Mouse (Mus musculus): Measurements from ENCODE around the gene Haspin.

The Haspin gene

DNA sequence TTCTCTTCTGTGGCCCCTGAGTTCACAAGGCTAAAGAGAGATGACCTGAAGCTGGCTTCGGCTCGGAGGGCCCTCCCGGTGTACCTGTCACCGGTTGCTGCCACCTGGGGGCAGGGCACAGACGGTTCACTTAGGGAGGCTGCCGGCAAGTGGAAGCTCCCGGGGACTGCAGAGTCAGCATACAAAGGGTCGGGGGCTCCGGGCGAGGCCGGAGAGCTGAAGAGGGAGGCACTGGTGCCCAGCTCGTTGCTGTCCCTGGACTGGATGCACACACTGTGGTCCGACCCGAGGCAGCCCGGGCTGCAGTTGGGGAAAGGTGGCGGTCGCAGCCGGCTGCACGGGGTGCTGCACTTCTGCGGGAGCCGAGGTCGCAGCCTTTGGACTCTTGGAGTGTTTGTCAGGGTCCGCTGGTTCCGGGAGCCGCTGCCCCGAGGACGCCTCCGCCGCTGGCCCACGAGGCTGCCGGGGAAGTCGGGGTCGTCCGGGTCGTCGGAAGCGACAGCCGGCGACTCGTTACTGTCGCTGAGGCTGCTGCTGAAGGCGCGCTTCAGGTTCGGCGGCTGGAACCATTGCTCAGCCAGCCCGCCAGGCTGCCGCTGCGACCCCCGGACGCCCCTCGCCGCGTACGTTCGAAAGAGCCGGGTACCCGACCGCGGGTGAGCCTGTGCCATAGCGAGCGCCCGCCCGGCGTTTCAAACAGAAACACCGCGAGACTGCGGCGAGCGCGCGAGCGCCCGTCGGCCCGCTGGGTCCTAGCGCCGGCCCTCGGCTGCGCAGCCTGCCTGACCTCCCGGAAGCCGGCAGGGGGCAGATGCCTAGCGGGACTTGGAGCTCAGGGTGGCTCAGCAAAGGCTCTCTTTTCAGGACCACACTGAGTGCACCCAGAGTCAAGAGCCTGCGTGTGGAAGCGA lies at the start of gene Haspin:
Haspin (minus strand) TSS at position 704 of the 911 bp plus-strand sequence.
- DNase-seq = peak; percentile 91

- no peak for DNase-seq
Measured at GRCm38 (mm10) chr11:73187231-73187630, 49.1 kb upstream of the Haspin start.

GRCm38 (mm10) chr11:73185872-73186615 lies 48.0 kb upstream of the Haspin start:
- no peak for DNase-seq

DNA sequence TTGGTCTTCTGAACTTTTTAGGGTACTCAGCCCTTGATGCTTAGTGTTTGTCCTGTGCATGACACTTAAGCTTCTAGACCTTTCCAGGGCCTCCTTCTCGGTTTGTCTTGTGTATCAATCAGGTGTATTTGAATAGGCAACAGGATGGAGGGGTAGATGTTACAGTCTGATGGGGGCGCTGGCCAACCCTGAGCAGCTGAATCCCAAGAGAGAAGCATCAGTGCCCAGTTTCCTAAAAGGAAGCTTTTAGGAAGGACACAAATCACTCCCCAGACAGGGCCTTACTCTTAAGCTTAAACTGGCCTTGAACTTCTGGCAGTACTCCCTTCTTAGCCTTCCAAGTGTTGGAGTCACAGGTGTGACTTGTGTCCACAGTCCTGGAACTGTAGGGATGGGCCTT lies 39.8 kb upstream of the Haspin start:
- DNase-seq = no peak

GRCm38 (mm10) chr11:73177509-73177875 lies 39.4 kb upstream of the Haspin start:
- peak; percentile 56 for DNase-seq

DNA sequence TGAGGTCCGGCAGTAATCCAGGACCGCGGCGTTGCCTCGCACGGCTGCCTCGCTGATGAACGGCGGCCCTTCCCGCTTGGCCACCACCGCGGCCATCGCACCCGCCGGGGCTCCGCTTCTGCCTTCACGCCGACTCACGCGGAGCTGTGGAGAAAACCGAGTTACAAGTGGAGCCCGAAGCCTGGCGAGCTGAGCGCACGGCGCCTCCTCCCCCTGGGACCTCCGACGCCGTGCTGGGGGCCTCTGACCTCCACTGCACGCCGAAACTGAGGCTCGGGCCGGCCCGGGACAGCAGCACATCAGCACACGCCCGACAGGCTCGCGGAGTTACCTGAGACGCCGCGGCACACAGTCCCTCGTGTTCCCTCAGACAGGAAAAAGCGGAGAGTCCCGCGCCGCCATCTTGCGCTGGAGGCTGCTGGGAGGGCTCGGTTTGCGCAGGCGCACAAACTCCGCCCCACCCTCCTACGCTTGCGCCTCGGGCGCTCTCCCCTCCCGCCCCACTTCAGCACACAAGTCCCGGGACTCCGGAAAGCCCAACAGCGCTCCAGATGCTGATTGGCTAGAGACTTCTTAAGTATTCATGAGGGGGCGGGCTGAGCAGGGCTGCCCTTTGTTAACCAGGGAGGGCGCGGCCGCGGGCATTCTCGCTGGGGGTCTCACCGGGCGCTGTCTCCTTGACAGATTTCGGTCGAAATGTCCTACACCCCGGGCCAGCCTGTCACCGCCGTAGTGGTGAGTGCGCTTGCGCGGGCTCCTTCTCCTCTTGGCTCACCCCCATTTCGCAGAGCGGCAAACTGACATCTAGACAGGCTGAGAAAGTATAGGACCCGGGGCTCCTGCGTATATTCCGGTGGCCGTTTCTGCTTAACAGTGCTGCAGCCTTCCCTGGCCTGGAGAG lies 38.8 kb upstream of the Haspin start, which contains the start of the genes Emc6 and Tax1bp3:
Emc6 (minus strand) TSS at position 430 of the 901 bp plus-strand sequence.
Tax1bp3 (plus strand) TSS at position 476 of the 901 bp plus-strand sequence.
- DNase-seq = peak; percentile 95

DNA sequence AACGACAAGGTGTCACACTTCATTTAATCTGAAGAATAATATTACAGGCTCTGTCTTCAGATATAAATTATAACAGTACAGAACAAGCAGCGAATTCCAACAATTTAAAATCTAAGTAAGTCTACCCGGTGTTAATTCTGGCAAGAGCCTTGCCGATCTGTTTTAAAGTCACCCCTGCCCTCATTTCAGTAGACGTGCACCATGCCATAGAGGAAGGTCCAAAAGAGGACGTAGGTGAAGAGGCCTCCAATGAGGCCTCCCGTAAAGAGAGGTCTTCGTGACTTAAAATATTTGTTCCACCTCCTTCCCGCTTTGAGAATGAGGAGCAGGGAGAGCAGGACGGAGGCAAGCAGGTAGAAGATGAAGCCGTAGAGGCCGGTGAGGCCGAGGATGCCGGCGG lies 38.1 kb upstream of the Haspin start:
- DNase-seq = no peak

DNA sequence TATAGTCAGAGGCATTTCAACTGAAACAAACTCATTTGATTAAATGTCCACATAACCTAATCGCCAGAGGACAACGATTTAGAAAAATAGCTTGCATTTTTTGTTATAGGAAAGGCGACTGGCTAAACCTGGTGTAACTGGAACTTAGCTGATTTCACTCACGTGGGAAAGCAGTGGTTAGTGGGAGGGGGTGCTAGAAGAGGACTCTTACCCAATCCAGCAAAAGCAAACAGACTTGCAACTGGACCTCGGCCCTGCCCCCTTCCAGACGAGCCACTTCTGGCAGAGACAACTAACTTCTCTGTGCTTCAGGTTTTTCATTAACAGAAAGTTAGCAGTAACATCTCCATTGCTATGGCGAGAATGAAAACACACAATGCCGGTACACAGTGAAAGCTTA lies 37.5 kb upstream of the Haspin start:
- no peak for DNase-seq

GRCm38 (mm10) chr11:73172186-73172585 lies 34.1 kb upstream of the Haspin start:
- no peak for DNase-seq

GRCm38 (mm10) chr11:73169231-73169630 lies 31.1 kb upstream of the Haspin start:
- peak; percentile 69 for DNase-seq

DNA sequence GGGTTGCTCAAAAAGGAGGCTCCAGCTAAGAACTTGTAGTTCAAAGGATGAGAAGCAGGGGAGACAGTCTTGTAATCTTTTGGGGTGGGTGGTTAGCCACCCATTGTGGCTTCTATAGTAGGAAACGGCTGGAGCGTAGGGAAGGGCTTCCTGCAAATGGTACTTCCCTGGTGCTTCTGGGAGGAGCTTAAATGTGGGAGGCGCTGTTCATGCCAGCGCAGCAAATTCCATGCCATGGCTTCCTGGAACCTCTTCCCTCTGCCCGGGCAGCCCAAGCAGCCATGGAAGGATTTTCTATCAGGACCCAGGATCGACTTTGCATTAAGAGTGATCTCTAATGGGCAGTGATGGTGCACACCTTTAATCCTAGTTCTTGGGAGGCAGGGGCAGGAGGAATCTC lies 30.5 kb upstream of the Haspin start:
- DNase-seq = no peak

DNA sequence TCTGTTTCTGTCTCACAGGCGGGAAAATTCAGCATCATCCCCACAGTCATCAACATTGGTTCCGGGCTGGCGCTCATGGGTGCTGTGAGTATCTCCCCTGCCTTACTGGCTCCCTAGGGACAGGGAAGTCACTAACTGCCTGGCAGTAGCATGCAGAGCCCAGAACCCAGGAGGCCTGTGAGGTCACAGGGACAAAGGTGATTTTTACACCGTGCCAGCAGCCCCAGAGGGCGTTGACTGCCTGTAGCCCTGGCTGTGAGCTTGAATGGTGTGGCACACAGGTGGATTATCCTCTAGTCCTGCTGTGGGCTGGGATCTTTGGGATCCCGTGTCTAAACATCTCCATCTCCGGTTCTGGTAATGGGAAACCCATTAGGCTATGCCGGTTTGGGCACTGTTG lies 30.0 kb upstream of the Haspin start:
- no peak for DNase-seq

DNA sequence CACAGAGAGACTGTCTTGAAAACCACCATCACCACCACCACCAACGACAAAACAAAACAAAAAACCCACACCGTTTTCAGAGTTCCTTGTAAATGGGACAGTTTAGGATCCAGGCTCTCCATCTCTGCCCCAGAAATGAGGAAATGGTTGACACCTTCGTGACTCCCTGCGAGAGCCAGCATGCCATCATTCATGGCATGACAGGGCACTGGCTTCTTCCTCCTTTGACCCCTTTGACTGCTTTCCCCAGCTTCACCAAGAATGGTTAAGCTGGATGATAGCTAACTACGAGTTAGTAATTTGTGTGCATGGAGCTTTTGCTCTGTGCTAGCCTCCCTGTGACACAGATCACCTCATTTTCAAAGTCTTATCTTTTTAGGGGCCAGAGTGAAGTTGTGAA lies 24.2 kb upstream of the Haspin start:
- DNase-seq = no peak

DNA sequence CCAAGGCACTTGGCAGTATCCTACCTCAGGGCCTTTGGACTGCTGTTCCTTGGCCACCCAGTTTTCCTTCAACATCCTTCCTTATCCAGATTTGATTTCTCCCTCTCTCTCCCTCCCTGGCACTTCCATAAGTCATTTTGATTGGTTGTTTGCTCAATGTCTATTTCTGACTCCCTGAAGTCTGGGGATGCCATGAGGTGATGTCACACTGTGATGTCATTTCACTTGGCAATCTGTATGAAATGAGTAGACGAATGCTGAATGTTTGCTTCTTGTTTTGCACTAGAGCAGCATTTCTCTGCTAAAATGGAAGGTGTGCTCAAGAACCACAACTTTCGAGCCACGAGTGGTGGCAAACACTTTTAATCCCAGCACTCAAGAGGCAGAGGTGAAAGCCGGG lies 23.5 kb upstream of the Haspin start:
- DNase-seq = no peak

DNA sequence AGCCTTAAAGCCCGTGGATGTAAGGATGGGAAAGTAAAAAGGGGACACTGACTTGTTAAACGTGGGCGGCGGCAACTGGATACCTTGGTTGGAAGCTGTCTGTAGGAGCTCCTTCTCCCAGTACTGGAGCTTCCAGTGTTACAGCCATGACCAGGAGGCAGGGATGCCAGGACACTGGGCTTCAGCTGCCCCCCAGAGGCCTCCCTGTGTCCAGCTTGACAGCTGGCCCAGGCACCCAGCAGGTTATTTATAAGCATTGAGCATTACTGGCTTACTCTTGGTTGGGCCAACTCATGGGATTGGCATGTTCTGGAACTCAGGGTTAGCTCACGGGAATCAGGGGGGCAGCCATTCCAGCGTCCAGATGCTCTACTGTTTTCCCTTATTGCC lies 22.7 kb upstream of the Haspin start:
- no peak for DNase-seq

DNA sequence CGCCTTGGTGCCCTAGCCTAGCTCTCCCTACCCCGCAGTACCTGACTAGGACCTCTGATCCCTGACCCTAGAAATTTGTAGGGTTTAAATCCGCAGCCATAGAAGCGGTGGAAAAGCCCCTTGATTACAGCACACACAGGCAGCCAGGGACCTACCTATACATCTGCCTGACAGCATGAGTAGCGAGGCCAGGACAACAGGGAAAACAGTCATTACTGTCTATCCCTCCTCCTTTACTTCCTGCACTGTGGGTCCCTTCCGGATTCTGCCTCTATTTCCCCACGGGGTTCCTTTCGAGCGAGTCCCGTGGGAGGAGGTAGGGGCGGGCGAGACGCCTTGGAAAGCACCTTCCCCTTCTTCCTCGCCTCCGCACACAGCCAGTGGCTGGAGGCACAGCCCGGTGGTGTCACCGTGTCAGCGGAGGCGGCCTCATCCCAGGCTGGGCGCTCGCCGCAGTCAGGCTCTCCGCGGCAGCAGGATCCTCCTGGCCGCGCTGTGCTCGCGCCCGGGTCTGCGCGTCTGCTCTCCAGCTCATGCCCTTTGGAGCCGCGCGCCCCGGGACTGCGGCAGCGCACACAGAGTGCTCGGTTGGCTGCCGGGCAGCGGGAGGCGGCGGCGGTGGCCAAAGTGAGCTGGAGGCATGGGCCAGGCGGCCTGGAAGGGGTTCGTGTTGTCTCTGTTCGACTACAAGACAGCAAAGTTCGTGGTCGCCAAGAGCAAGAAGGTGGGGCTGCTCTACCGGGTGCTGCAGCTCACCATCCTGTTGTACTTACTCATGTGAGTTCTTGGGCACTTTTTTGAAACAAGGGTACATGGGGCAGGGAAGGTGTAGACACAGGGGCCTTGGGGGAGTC lies 22.1 kb upstream of the Haspin start, which contains the start of gene P2rx5:
P2rx5 (plus strand) TSS at position 465 of the 854 bp plus-strand sequence.
- DNase-seq = peak; percentile 16

DNA sequence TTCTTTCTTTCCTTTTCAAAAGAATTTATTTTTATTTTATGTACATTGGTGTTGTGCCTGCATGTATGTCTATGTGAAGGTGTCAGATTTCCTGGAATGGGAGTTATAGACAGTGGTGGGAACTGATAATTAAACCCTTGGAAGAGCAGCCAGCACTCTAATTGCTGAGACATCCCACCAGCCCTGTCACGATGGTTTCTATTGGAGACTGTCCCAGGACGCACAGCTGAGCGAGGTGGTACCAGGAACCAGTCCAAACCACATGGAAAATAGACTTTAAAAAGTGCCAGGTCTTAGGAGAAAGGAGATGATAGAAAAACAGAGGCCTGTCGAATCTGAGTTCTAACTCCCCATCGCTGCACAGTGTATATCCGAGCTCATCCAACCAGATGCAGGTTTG lies 17.0 kb upstream of the Haspin start:
- no peak for DNase-seq

DNA sequence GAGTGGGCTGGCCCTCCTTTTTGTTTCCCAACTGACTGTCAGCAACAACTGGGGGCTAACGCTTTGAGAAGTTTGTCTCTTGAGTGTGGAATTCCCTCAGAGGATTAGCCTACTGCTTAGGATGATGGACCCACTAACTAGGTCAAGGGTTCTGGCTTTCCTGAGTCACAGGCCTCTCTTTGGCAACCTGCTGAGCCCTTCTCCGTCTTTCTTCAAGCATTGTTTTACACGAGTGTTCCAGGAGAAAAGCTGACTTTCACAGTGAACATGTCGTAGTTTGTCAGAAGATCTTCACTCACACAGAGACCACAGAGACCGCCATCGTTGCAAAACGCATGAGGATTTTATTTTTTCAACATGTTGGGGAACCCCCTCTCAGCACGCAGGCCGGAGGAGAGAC lies 10.1 kb upstream of the Haspin start:
- DNase-seq = no peak

- DNase-seq = no peak
Measured at GRCm38 (mm10) chr11:73146975-73147365, 8.9 kb upstream of the Haspin start.

DNA sequence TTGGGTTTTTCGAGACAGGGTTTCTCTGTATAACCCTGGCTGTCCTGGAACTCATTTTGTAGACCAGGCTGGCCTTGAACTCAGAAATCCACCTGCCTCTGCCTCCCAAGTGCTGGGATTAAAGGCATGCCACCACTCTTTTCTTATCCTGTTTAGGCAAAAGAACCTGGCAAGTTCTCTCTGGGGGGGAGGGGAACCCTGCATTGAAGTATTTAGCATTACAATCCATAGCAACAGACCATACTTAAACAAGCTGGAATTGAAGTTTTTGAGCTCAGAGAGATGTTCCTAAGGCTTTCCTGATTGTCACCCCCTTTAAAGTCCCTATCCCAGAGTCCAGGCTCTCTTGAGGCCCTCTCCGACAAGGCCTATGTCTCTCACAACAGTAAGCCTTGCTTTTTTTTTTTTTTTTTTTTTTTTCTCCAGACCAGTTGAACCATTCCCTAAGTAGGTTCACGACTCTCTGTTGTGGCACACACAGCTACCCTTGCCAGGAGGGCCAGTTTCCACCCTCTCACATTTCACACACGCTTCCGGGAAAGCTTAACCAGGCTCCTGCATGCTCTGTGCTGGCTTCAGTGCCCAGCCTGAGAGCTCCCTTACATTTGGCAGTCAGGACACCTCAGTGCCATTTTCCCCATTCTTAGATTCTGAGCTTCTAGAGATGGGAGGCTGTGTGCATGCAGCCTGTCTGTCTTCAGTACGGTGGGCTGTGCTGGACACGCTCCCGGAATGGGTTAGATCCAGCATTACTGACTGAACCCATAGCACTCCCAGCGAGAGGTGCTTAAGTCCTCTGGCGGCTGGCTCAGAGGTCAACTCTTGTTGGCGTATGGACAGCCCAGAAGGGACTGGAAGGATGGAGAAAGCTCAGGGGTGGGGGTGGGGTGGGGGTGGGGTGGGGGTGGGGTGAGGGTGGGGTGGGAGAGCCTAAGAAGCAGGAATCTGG lies 8.2 kb upstream of the Haspin start:
- no peak for DNase-seq

DNA sequence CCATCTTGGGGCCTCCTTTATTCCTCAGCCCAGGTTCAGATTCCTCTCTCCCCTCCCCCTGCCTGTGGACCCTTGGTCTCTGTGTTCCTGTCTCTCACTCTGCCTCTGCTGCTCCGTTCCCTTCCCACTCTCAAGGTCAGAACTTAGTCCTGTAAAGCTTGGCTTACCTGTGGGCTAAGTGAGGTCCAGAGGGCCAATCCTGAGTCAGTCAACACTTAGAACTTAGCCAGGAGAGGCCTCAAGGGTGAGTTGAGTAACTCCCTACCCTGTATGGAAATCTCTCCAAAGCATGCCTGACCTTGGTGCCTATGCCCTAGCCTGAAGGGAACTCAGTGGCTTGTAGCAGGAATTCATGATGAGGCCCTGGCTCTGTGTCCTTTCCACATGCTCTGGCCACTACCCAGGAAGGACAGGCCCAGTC lies 6.2 kb upstream of the Haspin start:
- DNase-seq = no peak
